Mouse (Mus musculus) embryonic facial prominence, embryonic 12.5 days (tissue): ENCODE measurements at regions not wholly inside any gene's neighbourhood (a gene's known extent, or its start where the extent isn't known, plus 50 kb on each side); places are given as distances from the start of the nearest gene placed in this dataset.

Source experiments
- ATAC-seq: fragments of 200-750 bp; cut with Nextera tagmentation; 2 replicates; pipeline ENCODE4 v1.8.0; 2017; ENCODE audit not compliant: insufficient number of reproducible peaks, insufficient read depth, low FRiP score, low TSS enrichment
- H3K27ac ChIP-seq: fragments of 300-500 bp; sonication (generic); 2 replicates; pipeline ENCODE4 v1.5.1; 2016; ENCODE audit warnings: mild to moderate bottlenecking
- H3K27me3 ChIP-seq: fragments of 300-500 bp; sonication (generic); 2 replicates; pipeline ENCODE4 v1.6.1; 2016; ENCODE audit warnings: mild to moderate bottlenecking, moderate library complexity
- H3K36me3 ChIP-seq: fragments of 300-500 bp; sonication (generic); 2 replicates; pipeline ENCODE4 v1.6.1; 2016; ENCODE audit warnings: mild to moderate bottlenecking
- H3K4me1 ChIP-seq: fragments of 300-500 bp; sonication (generic); 2 replicates; pipeline ENCODE4 v1.6.1; 2016
- H3K4me2 ChIP-seq: fragments of 300-500 bp; sonication (generic); replicated peaks from 2 replicates; pipeline ENCODE4 v1.6.1; 2016; ENCODE audit warnings: mild to moderate bottlenecking, moderate library complexity
- H3K4me3 ChIP-seq: fragments of 300-500 bp; sonication (generic); 2 replicates; pipeline ENCODE4 v1.5.1; 2016; ENCODE audit warnings: mild to moderate bottlenecking
- H3K9ac ChIP-seq: fragments of 300-500 bp; sonication (generic); 2 replicates; pipeline ENCODE4 v1.6.1; 2016; ENCODE audit warnings: mild to moderate bottlenecking, moderate library complexity
- H3K9me3 ChIP-seq: fragments of 300-500 bp; sonication (generic); 2 replicates; pipeline ENCODE4 v1.6.1; 2016; ENCODE audit warnings: mild to moderate bottlenecking, moderate library complexity
- WGBS: fragments of 180-500 bp; shearing (Covaris S2); methylation state at CpG from one replicate; pipeline ENCODE4 v1.1.7; 2016; 5-methylcytosine and 5-hydroxymethylcytosine counted together

GRCm38 (mm10) chr4:56252375-56252774 is 487.5 kb upstream of the Gm26657 start:
- no peak for ATAC-seq
- 9% methylated on average over 1 of the region's 1 CpGs for WGBS

GRCm38 (mm10) chr4:56251766-56252165 is 488.1 kb upstream of the Gm26657 start:
- WGBS: 80% methylated on average over 2 of the region's 2 CpGs
- no peak overlapping the region for H3K9ac ChIP-seq
- ATAC-seq: no peak

More at GRCm38 (mm10) chr4:56252375-56252774, 487.5 kb upstream of the Gm26657 start:
- no peak overlapping the region for H3K27ac ChIP-seq
- no peak overlapping the region for H3K9ac ChIP-seq
- no peaks in the 10 kb centered on the region for H3K36me3 ChIP-seq
- H3K4me1 ChIP-seq: no peaks in the 10 kb centered on the region
- no peaks in the 10 kb centered on the region for H3K9me3 ChIP-seq
- H3K4me2 ChIP-seq: no peak overlapping the region
- H3K27me3 ChIP-seq: no peaks in the 10 kb centered on the region
- H3K4me3 ChIP-seq: no peak overlapping the region

DNA sequence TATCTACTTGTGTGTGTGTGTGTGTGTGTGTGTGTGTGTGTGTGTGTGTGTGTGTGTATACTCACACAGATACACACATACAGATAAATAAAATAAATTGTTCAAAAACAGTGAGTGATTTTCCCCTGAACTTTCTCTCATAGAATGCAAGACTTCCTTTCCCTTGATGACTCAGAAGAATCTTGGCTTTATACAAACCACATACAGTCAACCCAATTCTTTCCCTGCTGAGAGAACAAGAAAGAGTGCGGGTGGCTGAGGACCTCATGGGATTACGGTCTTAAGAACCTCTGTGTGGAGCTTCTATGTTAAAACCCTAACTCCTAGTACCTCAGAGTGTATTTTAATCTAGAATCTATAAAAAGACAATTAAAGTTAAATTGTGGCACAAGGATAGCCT is 489.3 kb upstream of the Gm26657 start:
- Histone ChIP-seq H3K4me2 (no peak overlapping the region), H3K36me3 (no peaks in the 10 kb centered on the region), H3K9ac (no peak overlapping the region), H3K27me3 (no peaks in the 10 kb centered on the region), H3K27ac (no peak overlapping the region), H3K4me1 (no peaks in the 10 kb centered on the region), H3K9me3 (no peaks in the 10 kb centered on the region), H3K4me3 (no peak overlapping the region)
- whole genome bisulfite sequencing: 94% methylated on average over 2 of the region's 2 CpGs
- ATAC-seq: no peak

More at GRCm38 (mm10) chr4:56251766-56252165, 488.1 kb upstream of the Gm26657 start:
- Histone ChIP-seq H3K4me1 (no peaks in the 10 kb centered on the region), H3K36me3 (no peaks in the 10 kb centered on the region), H3K27me3 (no peaks in the 10 kb centered on the region), H3K4me2 (no peak overlapping the region), H3K27ac (no peak overlapping the region), H3K4me3 (no peak overlapping the region), H3K9me3 (no peaks in the 10 kb centered on the region)

GRCm38 (mm10) chr4:56243863-56244262 is 496.0 kb upstream of the Gm26657 start:
- WGBS: 21% methylated on average over 6 of the region's 6 CpGs
- Histone ChIP-seq H3K9me3 (no peaks in the 10 kb centered on the region), H3K9ac (no peak overlapping the region), H3K36me3 (no peaks in the 10 kb centered on the region), H3K27ac (peak overlapping the region; percentile 65; the same call in 1 of the 2 replicates), H3K4me2 (no peak overlapping the region), H3K27me3 (no peaks in the 10 kb centered on the region), H3K4me1 (peaks cover 6% of the 10 kb centered on the region), H3K4me3 (no peak overlapping the region)
- no peak for ATAC-seq

- Histone ChIP-seq H3K9ac (no peak overlapping the region), H3K4me3 (no peak overlapping the region), H3K4me2 (no peak overlapping the region), H3K9me3 (no peaks in the 10 kb centered on the region), H3K27ac (no peak overlapping the region), H3K36me3 (no peaks in the 10 kb centered on the region), H3K27me3 (no peaks in the 10 kb centered on the region), H3K4me1 (peaks cover 2% of the 10 kb centered on the region)
- 53% methylated on average over 4 of the region's 4 CpGs for WGBS
- no peak for ATAC-seq
Observed at GRCm38 (mm10) chr4:56238496-56239488, 501.1 kb upstream of the Gm26657 start.

- no peaks in the 10 kb centered on the region for H3K4me1 ChIP-seq
- 77% methylated on average over 7 of the region's 7 CpGs for WGBS
- H3K4me3 ChIP-seq: no peak overlapping the region
- H3K36me3 ChIP-seq: no peaks in the 10 kb centered on the region
- H3K9me3 ChIP-seq: no peaks in the 10 kb centered on the region
- H3K27me3 ChIP-seq: no peaks in the 10 kb centered on the region
- ATAC-seq: no peak
- no peak overlapping the region for H3K27ac ChIP-seq
- no peak overlapping the region for H3K4me2 ChIP-seq
- H3K9ac ChIP-seq: no peak overlapping the region
Observed at GRCm38 (mm10) chr4:56231414-56231813, 508.5 kb upstream of the Gm26657 start.

DNA sequence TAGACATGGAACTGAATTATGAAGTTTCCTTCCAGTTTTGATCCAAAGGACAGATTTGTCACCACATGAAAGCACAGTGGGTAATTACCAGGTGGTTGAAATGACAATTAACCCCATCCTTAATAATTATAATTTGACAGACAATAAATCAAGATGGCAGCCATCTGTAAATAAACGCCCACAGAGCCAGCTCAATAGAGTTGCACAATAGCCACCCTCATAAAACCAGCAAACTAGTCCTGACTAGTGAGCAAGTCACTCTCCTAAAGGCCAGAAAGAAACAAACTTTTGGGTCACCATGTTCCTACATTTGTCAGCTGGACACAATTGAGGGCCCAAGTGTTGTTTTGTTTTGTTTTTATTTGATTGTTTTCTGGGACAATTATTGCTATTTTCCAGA is 509.4 kb upstream of the Gm26657 start:
- no peak overlapping the region for H3K27ac ChIP-seq
- no peaks in the 10 kb centered on the region for H3K36me3 ChIP-seq
- no peaks in the 10 kb centered on the region for H3K4me1 ChIP-seq
- H3K4me2 ChIP-seq: no peak overlapping the region
- H3K9ac ChIP-seq: no peak overlapping the region
- no peak for ATAC-seq
- 73% methylated on average over 1 of the region's 1 CpGs for WGBS
- H3K4me3 ChIP-seq: no peak overlapping the region
- no peaks in the 10 kb centered on the region for H3K9me3 ChIP-seq
- H3K27me3 ChIP-seq: no peaks in the 10 kb centered on the region

- Histone ChIP-seq H3K36me3 (no peaks in the 10 kb centered on the region), H3K27ac (no peak overlapping the region), H3K9ac (no peak overlapping the region), H3K9me3 (no peaks in the 10 kb centered on the region), H3K27me3 (no peaks in the 10 kb centered on the region), H3K4me1 (peaks cover 11% of the 10 kb centered on the region), H3K4me3 (no peak overlapping the region), H3K4me2 (no peak overlapping the region)
- ATAC-seq: no peak
- WGBS: 100% methylated on average over 1 of the region's 1 CpGs
Observed at GRCm38 (mm10) chr4:56226493-56226892, 513.4 kb upstream of the Gm26657 start.

DNA sequence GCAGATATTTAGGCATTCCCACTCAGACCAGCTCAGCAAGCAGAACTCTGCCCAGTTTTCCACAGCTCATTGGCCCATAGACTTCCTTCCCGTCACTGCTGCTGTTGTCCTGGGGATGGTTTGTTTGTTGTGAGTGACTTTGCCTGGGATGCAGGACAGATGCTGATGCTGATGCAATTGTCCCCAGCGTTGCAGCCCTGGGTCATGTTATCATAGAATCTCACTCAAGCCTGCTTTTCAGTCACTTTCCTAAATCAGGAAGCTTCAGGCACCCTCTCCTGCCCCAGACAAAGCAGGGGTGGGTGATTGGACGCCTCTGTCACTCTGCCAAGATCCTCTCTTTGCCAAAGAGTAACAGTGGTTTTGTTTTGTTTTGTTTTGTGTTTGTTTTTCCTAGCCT is 515.3 kb upstream of the Gm26657 start:
- Histone ChIP-seq H3K4me3 (no peak overlapping the region), H3K27ac (no peak overlapping the region), H3K4me1 (peaks cover 19% of the 10 kb centered on the region), H3K36me3 (no peaks in the 10 kb centered on the region), H3K9me3 (no peaks in the 10 kb centered on the region), H3K4me2 (no peak overlapping the region), H3K27me3 (no peaks in the 10 kb centered on the region), H3K9ac (no peak overlapping the region)
- ATAC-seq: no peak
- WGBS: 46% methylated on average over 3 of the region's 3 CpGs

DNA sequence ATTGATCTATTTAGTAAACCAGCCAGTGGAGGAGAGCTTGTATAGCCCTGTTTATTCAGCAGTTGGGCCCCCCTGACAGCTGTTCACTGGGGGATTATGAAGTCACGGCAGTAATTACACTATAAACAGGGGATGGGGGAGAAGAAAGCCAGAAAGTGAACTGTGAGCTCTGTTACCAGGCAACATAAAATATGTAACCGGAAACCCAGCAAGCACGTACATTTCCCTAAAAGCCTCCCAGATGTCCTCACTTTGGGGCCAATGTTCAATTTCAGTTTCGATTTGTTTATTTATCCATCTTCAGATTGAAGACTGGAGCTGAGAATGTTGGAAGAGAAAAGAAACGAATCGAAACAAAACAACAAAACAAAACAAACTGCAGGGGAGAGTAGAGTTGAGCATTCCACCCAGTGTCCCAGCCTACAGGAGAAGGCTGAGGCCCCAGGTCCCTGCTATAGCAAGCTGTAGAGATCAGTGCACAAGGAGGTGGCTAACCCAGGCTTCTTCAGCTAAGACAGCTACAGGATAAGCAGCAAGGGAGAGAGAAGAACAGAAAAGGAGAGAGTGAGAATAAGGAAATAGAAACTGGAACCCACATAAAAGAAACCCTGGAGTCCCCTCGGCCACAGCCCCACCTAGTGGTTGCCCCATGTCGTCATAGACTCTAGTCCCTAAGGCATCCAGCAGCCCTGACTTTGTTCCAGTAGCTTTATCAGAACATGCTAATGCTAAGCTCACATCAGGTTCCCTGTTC is 517.7 kb upstream of the Gm26657 start:
- 28% methylated on average over 8 of the region's 8 CpGs for WGBS
- H3K27me3 ChIP-seq: no peaks in the 10 kb centered on the region
- H3K36me3 ChIP-seq: no peaks in the 10 kb centered on the region
- no peak overlapping the region for H3K9ac ChIP-seq
- peak overlapping the region; percentile 81 for H3K27ac ChIP-seq
- ATAC-seq: peak; percentile 84; the same call in 1 of the 2 replicates
- no peaks in the 10 kb centered on the region for H3K9me3 ChIP-seq
- peak overlapping the region; percentile 21 for H3K4me2 ChIP-seq
- peaks cover 19% of the 10 kb centered on the region for H3K4me1 ChIP-seq
- no peak overlapping the region for H3K4me3 ChIP-seq

DNA sequence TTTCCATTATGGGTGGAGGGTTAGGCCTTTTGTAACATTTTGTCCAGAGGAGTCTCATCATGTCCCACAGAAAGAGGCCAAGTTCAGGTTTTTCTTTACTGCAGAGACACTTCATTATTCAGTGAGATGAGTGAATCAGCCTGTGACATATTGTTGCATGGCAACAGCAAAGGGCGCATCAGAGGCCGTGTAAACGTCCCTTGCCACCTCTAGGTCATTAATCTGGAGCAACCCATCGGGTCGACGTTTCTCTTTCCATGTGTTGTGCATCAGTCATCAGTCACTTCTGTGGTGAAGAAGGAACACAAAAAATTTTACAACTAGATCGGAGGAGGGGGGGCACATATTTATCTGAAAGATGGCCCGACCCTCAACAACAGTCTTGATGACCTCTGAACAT is 519.3 kb upstream of the Gm26657 start:
- Histone ChIP-seq H3K27me3 (no peaks in the 10 kb centered on the region), H3K4me3 (no peak overlapping the region), H3K4me2 (no peak overlapping the region), H3K9ac (no peak overlapping the region), H3K36me3 (no peaks in the 10 kb centered on the region), H3K4me1 (peaks cover 19% of the 10 kb centered on the region), H3K27ac (no peak overlapping the region), H3K9me3 (no peaks in the 10 kb centered on the region)
- ATAC-seq: no peak
- WGBS: 75% methylated on average over 8 of the region's 8 CpGs

DNA sequence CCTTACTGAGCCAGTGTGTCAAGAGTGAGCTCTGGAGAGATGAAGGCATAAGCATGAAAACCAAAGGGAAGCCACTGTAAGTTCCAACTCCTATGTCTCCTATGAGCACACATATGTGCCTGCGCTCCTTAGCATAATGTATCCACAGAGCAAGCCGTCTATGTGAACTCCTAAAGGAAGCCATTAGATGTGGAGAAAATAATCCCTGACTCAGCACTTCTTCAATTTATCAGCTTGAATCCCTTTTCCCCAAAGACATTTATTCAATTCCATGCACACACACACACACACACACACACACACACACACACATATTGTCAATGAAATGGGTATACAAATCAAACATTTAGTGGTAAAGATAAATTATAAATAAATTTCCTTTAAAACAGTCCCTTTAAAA is 530.4 kb upstream of the Gm26657 start:
- WGBS: 93% methylated on average over 2 of the region's 2 CpGs
- Histone ChIP-seq H3K4me2 (no peak overlapping the region), H3K4me1 (peaks cover 5% of the 10 kb centered on the region; the same call in 1 of the 2 replicates), H3K9ac (no peak overlapping the region), H3K9me3 (no peaks in the 10 kb centered on the region), H3K36me3 (no peaks in the 10 kb centered on the region), H3K4me3 (no peak overlapping the region), H3K27ac (no peak overlapping the region), H3K27me3 (no peaks in the 10 kb centered on the region)
- no peak for ATAC-seq
